ENCODE assay signal across 14 mouse cellular contexts in genomic region chr1:189430534-189430933, GRCm38 (mm10). TPM values are rescaled to one million over a fixed set of nuclear protein-coding genes. Genes with fewer than 3 reads are reported as not detected.
DNase-seq lines count a peak whose midpoint lies in the region; ATAC-seq and TF ChIP-seq lines count a peak whose summit lies in the region.
"Had no signal": no experiment of that assay in that cellular context is flagged by ENCODE, and none has a peak within 500 bp of the region (broad histone marks: within the 10 kb centered on the region; RNA-seq: fewer than 3 reads in every experiment).

No protein-coding gene starts in this region.

- 36% methylated on average over 4 of the region's 4 CpGs for WGBS in heart, postnatal 0 days
- WGBS in embryonic facial prominence, embryonic 11.5 days, result 11% methylated on average over 4 of the region's 4 CpGs
- 19% methylated on average over 4 of the region's 4 CpGs for WGBS in midbrain, embryonic 12.5 days

- no peak for TF ChIP-seq EP300 in heart, postnatal 0 days (IDR thresholded peaks at IDR 0.05; ENCODE audit: low read depth)

- intact Hi-C loops in heart, postnatal 25 days (cut with DNase I), result no loop called here

- DNase-seq in heart, postnatal 0 days (ENCODE audit: low spot score), result peak; percentile 6
- DNase-seq in heart, postnatal 25 days (ENCODE audit: low spot score), result no peak
- DNase-seq in R1 (ENCODE audit: low read depth, low spot score), result peak; percentile 6
- peak; percentile 77 for DNase-seq in embryonic facial prominence, embryonic 11.5 days (ENCODE audit: low spot score)
- no peak for DNase-seq in right cerebral cortex, adult 18-20 months
- no peak for DNase-seq in spleen, postnatal 14 days (ENCODE audit: low spot score in 2 of 2)
- DNase-seq in thymus, postnatal 4 days, result no peak
- DNase-seq: cerebellum, adult 11 months; gastrocnemius, postnatal 10 days; spleen, adult 18-20 months had no signal

- H3K4me2 ChIP-seq in heart, postnatal 0 days (ENCODE audit: low read depth, low read length), result no peak overlapping the region
- H3K4me2 ChIP-seq in embryonic facial prominence, embryonic 11.5 days (ENCODE audit: low read depth, low read length), result no peak overlapping the region
- H3K4me2 ChIP-seq in midbrain, embryonic 12.5 days (replicated peaks), result no peak overlapping the region
- H3K4me2 ChIP-seq: heart, embryonic 15.5 days; neural tube, embryonic 13.5 days had no signal

- H3K9me3 ChIP-seq in heart, postnatal 0 days (replicated peaks; ENCODE audit: control insufficient read depth, low read length), result no peaks in the 10 kb centered on the region
- H3K9me3 ChIP-seq in embryonic facial prominence, embryonic 11.5 days (replicated peaks; ENCODE audit: control insufficient read depth, low read length), result no peaks in the 10 kb centered on the region
- H3K9me3 ChIP-seq in midbrain, embryonic 12.5 days, result no peaks in the 10 kb centered on the region
- H3K9me3 ChIP-seq: heart, embryonic 15.5 days; neural tube, embryonic 13.5 days had no signal

- H3K27ac ChIP-seq in heart, postnatal 0 days (ENCODE audit: low read depth), result no peak overlapping the region
- H3K27ac ChIP-seq in embryonic facial prominence, embryonic 11.5 days (replicated peaks; ENCODE audit: low read depth, low read length), result no peak overlapping the region
- 0 out of 2 replicates have a peak overlapping the region, but pooled peaks have one; percentile 11 for H3K27ac ChIP-seq in midbrain, embryonic 12.5 days (replicated peaks)
- H3K27ac ChIP-seq: heart, embryonic 15.5 days; neural tube, embryonic 13.5 days had no signal

- H3K27me3 ChIP-seq in heart, postnatal 0 days (ENCODE audit: control insufficient read depth, insufficient read depth, low read length), result no peaks in the 10 kb centered on the region
- H3K27me3 ChIP-seq in embryonic facial prominence, embryonic 11.5 days (ENCODE audit: control insufficient read depth, insufficient read depth, low read length), result no peaks in the 10 kb centered on the region
- no peaks in the 10 kb centered on the region for H3K27me3 ChIP-seq in midbrain, embryonic 12.5 days
- H3K27me3 ChIP-seq: heart, embryonic 15.5 days; neural tube, embryonic 13.5 days had no signal

- no peak overlapping the region for H3K4me3 ChIP-seq in heart, postnatal 0 days (ENCODE audit: low read depth, low read length)
- no peak overlapping the region for H3K4me3 ChIP-seq in embryonic facial prominence, embryonic 11.5 days (ENCODE audit: low read depth, low read length)
- no peak overlapping the region for H3K4me3 ChIP-seq in midbrain, embryonic 12.5 days
- H3K4me3 ChIP-seq: heart, embryonic 15.5 days; neural tube, embryonic 13.5 days had no signal

- no peak for TF ChIP-seq CTCF in heart, postnatal 0 days (IDR thresholded peaks at IDR 0.05; ENCODE audit: low read depth)

- no peaks in the 10 kb centered on the region for H3K4me1 ChIP-seq in heart, postnatal 0 days (ENCODE audit: control insufficient read depth, insufficient read depth)
- H3K4me1 ChIP-seq in embryonic facial prominence, embryonic 11.5 days (ENCODE audit: control insufficient read depth, insufficient read depth, low read length), result peaks cover 3% of the 10 kb centered on the region; the same call in 1 of the 2 replicates
- H3K4me1 ChIP-seq in midbrain, embryonic 12.5 days, result peaks cover 12% of the 10 kb centered on the region
- H3K4me1 ChIP-seq: heart, embryonic 15.5 days had no signal

- H3K36me3 ChIP-seq in heart, postnatal 0 days (replicated peaks; ENCODE audit: control insufficient read depth, insufficient read depth, low read length), result no peaks in the 10 kb centered on the region
- no peaks in the 10 kb centered on the region for H3K36me3 ChIP-seq in embryonic facial prominence, embryonic 11.5 days (replicated peaks; ENCODE audit: control insufficient read depth, insufficient read depth, low read depth, low read length)
- no peaks in the 10 kb centered on the region for H3K36me3 ChIP-seq in midbrain, embryonic 12.5 days
- H3K36me3 ChIP-seq: heart, embryonic 15.5 days; neural tube, embryonic 13.5 days had no signal

- no peak overlapping the region for H3K9ac ChIP-seq in heart, postnatal 0 days (replicated peaks; ENCODE audit: low read depth, low read length)
- H3K9ac ChIP-seq in embryonic facial prominence, embryonic 11.5 days (replicated peaks; ENCODE audit: low read length), result no peak overlapping the region
- no peak overlapping the region for H3K9ac ChIP-seq in midbrain, embryonic 12.5 days (replicated peaks)
- H3K9ac ChIP-seq: heart, embryonic 15.5 days; neural tube, embryonic 13.5 days had no signal

- ATAC-seq in heart, postnatal 0 days (ENCODE audit: insufficient read depth, low read depth), result no peak
- peak; percentile 77 for ATAC-seq in embryonic facial prominence, embryonic 11.5 days (replicated peaks; ENCODE audit: insufficient number of reproducible peaks, low FRiP score, low TSS enrichment, low read depth)
- no peak for ATAC-seq in midbrain, embryonic 12.5 days (ENCODE audit: low FRiP score, low read depth)
- ATAC-seq: lung, postnatal 0 days had no signal

RNA-seq across cellular contexts. Expression of gene Kcnk2, which starts 28.5 kb away (rescaled TPM):
- total RNA-seq in heart, postnatal 0 days (2014; rRNA removed; ENCODE audit: low replicate concordance), result 0.11 TPM in 1 of 2 replicates, not detected in the other
- 1.1 and 1.8 TPM in 2 replicates for polyA plus RNA-seq in heart, postnatal 0 days (2015; fragmentation: Nextera tagmentation; extraction: Ambion mirVana)
- 1 to 10 TPM; 1.6 to 2.1 TPM for total RNA-seq in heart, postnatal 25 days (2021)
- 6.1 and 6.2 TPM in 2 replicates for polyA plus RNA-seq in embryonic facial prominence, embryonic 11.5 days (2014; fragmentation: Nextera tagmentation; extraction: Ambion mirVana)
- 10.9 and 12.6 TPM in 2 replicates for polyA plus RNA-seq in midbrain, embryonic 12.5 days (2016; fragmentation: Nextera tagmentation; extraction: Ambion mirVana)

Comparison
In these comparisons a context has a peak if more than half of its experiments do, and no peak if none do; other contexts are left out.
1. DNase-seq: peak in heart, postnatal 0 days (single experiment), R1 (single experiment) and embryonic facial prominence, embryonic 11.5 days (single experiment); none in heart, postnatal 25 days (single experiment), right cerebral cortex, adult 18-20 months (single experiment), spleen, postnatal 14 days (0 of 2) and thymus, postnatal 4 days (single experiment).